Mouse (Mus musculus) neural tube, embryonic 14.5 days (tissue): ENCODE measurements around the gene Rimklb. TPM values are rescaled to one million over a fixed set of nuclear protein-coding genes. Genes with fewer than 3 reads are reported as not detected.
"Not testable (repeated sequence)": the region's sequence is repeated elsewhere in the genome, so short reads cannot be mapped to it uniquely, and the experiment has no call there.

ENCODE experiments used
- ATAC-seq: fragments of 200-750 bp; cut with Nextera tagmentation; 2 replicates; pipeline ENCODE4 v1.8.0; 2017; ENCODE audit warnings: low read depth, mild to moderate bottlenecking, moderate TSS enrichment, moderate library complexity
- H3K27ac ChIP-seq: fragments of 300-500 bp; sonication (generic); 2 replicates; pipeline ENCODE4 v1.5.1; 2014; ENCODE audit warnings: low read depth, mild to moderate bottlenecking, control low read depth, low read length, moderate library complexity, mixed read lengths
- H3K27me3 ChIP-seq: fragments of 300-500 bp; sonication (generic); 2 replicates; pipeline ENCODE4 v1.6.1; 2014; ENCODE audit warnings: low read length; ENCODE audit not compliant: control insufficient read depth, insufficient read depth
- H3K36me3 ChIP-seq: fragments of 300-500 bp; sonication (generic); 2 replicates; pipeline ENCODE4 v1.6.1; 2014; ENCODE audit warnings: low read length, mixed read lengths; ENCODE audit not compliant: control insufficient read depth, insufficient read depth
- H3K4me1 ChIP-seq: fragments of 300-500 bp; sonication (generic); 2 replicates; pipeline ENCODE4 v1.6.1; 2014; ENCODE audit warnings: low read length; ENCODE audit not compliant: control insufficient read depth, insufficient read depth
- H3K4me2 ChIP-seq: fragments of 300-500 bp; sonication (generic); 2 replicates; pipeline ENCODE4 v1.6.1; 2014; ENCODE audit warnings: mild to moderate bottlenecking, low read depth, low read length, control low read depth
- H3K4me3 ChIP-seq: fragments of 300-500 bp; sonication (generic); 2 replicates; pipeline ENCODE4 v1.5.1; 2014; ENCODE audit warnings: low read depth, low read length, control low read depth, mixed read lengths
- H3K9ac ChIP-seq: fragments of 300-500 bp; sonication (generic); replicated peaks from 2 replicates; pipeline ENCODE4 v1.6.1; 2014; ENCODE audit warnings: low read depth, mild to moderate bottlenecking, control low read depth, low read length, mixed read lengths
- H3K9me3 ChIP-seq: fragments of 300-500 bp; sonication (generic); 2 replicates; pipeline ENCODE4 v1.6.1; 2016; ENCODE audit warnings: low read length; ENCODE audit not compliant: control insufficient read depth
- WGBS: fragments of 180-500 bp; shearing (Covaris S2); extraction: QIAGEN DNeasy Blood & Tissue Kit; methylation state at CpG from one replicate; pipeline ENCODE4 v1.1.7; 2014; 5-methylcytosine and 5-hydroxymethylcytosine counted together
- polyA plus RNA-seq: library from polyadenylated mRNA; unstranded; fragments of >200 nt; fragmentation: Nextera tagmentation; extraction: Ambion mirVana; gene quantifications from 2 replicates; pipeline ENCODE4 v1.2.1, GENCODE M21; 2014

The Rimklb gene
- polyA plus RNA-seq, 1 experiment from 2014 or later: 123 TPM

- Histone ChIP-seq H3K27ac (peak overlapping the region; percentile 73), H3K27me3 (no peaks in the 10 kb centered on the region), H3K4me2 (peak overlapping the region; percentile 59), H3K9ac (peak overlapping the region; percentile 50), H3K9me3 (no peaks in the 10 kb centered on the region), H3K4me3 (peak overlapping the region; percentile 36), H3K4me1 (peaks cover 17% of the 10 kb centered on the region), H3K36me3 (no peaks in the 10 kb centered on the region)
- ATAC-seq: peak; percentile 68
- WGBS: 0% methylated on average over 16 of the region's 16 CpGs
Observed at GRCm38 (mm10) chr6:122491557-122491956, 7.0 kb downstream of the Rimklb start.

- H3K4me3 ChIP-seq: peak overlapping the region; percentile 36
- peaks cover 17% of the 10 kb centered on the region for H3K4me1 ChIP-seq
- 32% methylated on average over 15 of the region's 15 CpGs for WGBS
- H3K9me3 ChIP-seq: no peaks in the 10 kb centered on the region
- peak overlapping the region; percentile 59 for H3K4me2 ChIP-seq
- H3K36me3 ChIP-seq: no peaks in the 10 kb centered on the region
- H3K27me3 ChIP-seq: no peaks in the 10 kb centered on the region
- no peak for ATAC-seq
- H3K27ac ChIP-seq: peak overlapping the region; percentile 73
- H3K9ac ChIP-seq: peak overlapping the region; percentile 50
Observed at GRCm38 (mm10) chr6:122490929-122491512, 7.5 kb downstream of the Rimklb start.

- under 1% methylated on average over 49 of the region's 111 CpGs for WGBS
- Histone ChIP-seq H3K4me3 (peak overlapping the region; percentile 65), H3K9ac (peak overlapping the region; percentile 93), H3K4me2 (peak overlapping the region; percentile 57), H3K27ac (peak overlapping the region; percentile 97), H3K9me3 (no peaks in the 10 kb centered on the region), H3K4me1 (peaks cover 20% of the 10 kb centered on the region), H3K36me3 (no peaks in the 10 kb centered on the region), H3K27me3 (no peaks in the 10 kb centered on the region)
- ATAC-seq: peak; percentile 93
Observed at GRCm38 (mm10) chr6:122486297-122487117, 12.1 kb downstream of the Rimklb start.

- H3K4me1 ChIP-seq: peaks cover 16% of the 10 kb centered on the region
- H3K9me3 ChIP-seq: no peaks in the 10 kb centered on the region
- H3K4me2 ChIP-seq: peak overlapping the region; percentile 57
- H3K27me3 ChIP-seq: no peaks in the 10 kb centered on the region
- peak overlapping the region; percentile 93 for H3K9ac ChIP-seq
- no peaks in the 10 kb centered on the region for H3K36me3 ChIP-seq
- H3K4me3 ChIP-seq: peak overlapping the region; percentile 65
- 2% methylated on average over 58 of the region's 91 CpGs for WGBS
- ATAC-seq: peak; percentile 51
- peak overlapping the region; percentile 97 for H3K27ac ChIP-seq
Observed at GRCm38 (mm10) chr6:122485401-122486296, 12.9 kb downstream of the Rimklb start.

GRCm38 (mm10) chr6:122478062-122478461, 20.5 kb downstream of the Rimklb start:
- Histone ChIP-seq H3K4me3 (no peak overlapping the region), H3K9me3 (no peaks in the 10 kb centered on the region), H3K27me3 (no peaks in the 10 kb centered on the region), H3K27ac (no peak overlapping the region), H3K36me3 (no peaks in the 10 kb centered on the region), H3K4me1 (no peaks in the 10 kb centered on the region), H3K4me2 (no peak overlapping the region), H3K9ac (no peak overlapping the region)
- WGBS: 81% methylated on average over 3 of the region's 3 CpGs
- ATAC-seq: no peak

- H3K4me3 ChIP-seq, H3K4me2 ChIP-seq, H3K9me3 ChIP-seq, ATAC-seq, H3K27me3 ChIP-seq, H3K27ac ChIP-seq, H3K4me1 ChIP-seq, H3K9ac ChIP-seq: not testable (repeated sequence)
- peaks cover 33% of the 10 kb centered on the region for H3K36me3 ChIP-seq
- WGBS: 92% methylated on average over 3 of the region's 3 CpGs
Observed at GRCm38 (mm10) chr6:122471461-122471860, 27.1 kb downstream of the Rimklb start.

GRCm38 (mm10) chr6:122470240-122470639, 28.3 kb downstream of the Rimklb start:
- Histone ChIP-seq H3K27me3 (no peaks in the 10 kb centered on the region), H3K4me3 (no peak overlapping the region), H3K9me3 (no peaks in the 10 kb centered on the region), H3K9ac (no peak overlapping the region), H3K4me2 (no peak overlapping the region), H3K36me3 (peaks cover 37% of the 10 kb centered on the region), H3K4me1 (no peaks in the 10 kb centered on the region), H3K27ac (no peak overlapping the region)
- no peak for ATAC-seq
- 97% methylated on average over 2 of the region's 2 CpGs for WGBS

GRCm38 (mm10) chr6:122469030-122469640, 29.4 kb downstream of the Rimklb start:
- H3K9ac ChIP-seq: no peak overlapping the region
- peaks cover 40% of the 10 kb centered on the region for H3K36me3 ChIP-seq
- H3K4me1 ChIP-seq: no peaks in the 10 kb centered on the region
- H3K4me3 ChIP-seq: no peak overlapping the region
- no peak overlapping the region for H3K4me2 ChIP-seq
- H3K9me3 ChIP-seq: no peaks in the 10 kb centered on the region
- no peak for ATAC-seq
- no peaks in the 10 kb centered on the region for H3K27me3 ChIP-seq
- 91% methylated on average over 15 of the region's 15 CpGs for WGBS
- no peak overlapping the region for H3K27ac ChIP-seq
